Mouse (Mus musculus): ENCODE data around the gene Gm21704. TPM values are rescaled to one million over a fixed set of nuclear protein-coding genes. Genes with fewer than 3 reads are reported as not detected.
"Not testable (repeated sequence)": the region's sequence is repeated elsewhere in the genome, so short reads cannot be mapped to it uniquely, and the experiment has no call there.

Gm21704 gene
- not detected for polyA plus RNA-seq (2012; fragmentation: generic; extraction: Trizol)
- long read RNA-seq, experiment 1 = 0 reads
- long read RNA-seq, experiment 2 = 0 reads

DNA sequence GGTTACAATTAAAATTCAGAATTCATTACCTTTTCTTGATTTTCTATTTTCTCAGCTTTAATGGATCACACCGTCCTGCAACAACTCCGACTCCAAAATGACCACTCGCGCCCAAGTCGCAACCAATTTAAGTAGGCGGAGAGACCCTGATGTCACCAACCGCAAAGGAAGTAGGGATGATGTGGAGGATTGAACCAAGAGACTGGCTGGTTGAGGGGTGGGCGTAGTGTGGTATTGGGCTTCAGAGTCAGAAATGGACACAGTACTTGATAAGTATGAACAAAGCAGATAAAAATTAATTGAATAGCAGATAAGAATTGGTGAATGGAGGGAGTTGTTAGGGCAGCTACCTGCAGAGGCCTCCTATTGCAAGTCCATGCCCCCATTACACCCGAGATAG is at the start of gene Gm21704, which contains the start of gene Gm21708:
TSS of gene Gm21704 (minus strand) at position 101 of the 400 bp plus-strand sequence.
TSS of gene Gm21708 (minus strand) at position 101 of the 400 bp plus-strand sequence.
- not testable (repeated sequence) for H3K36me3 ChIP-seq (ENCODE audit: control insufficient read depth, insufficient read depth); H3K27me3 ChIP-seq (ENCODE audit: control insufficient read depth, insufficient read depth, insufficient read length); H3K79me3 ChIP-seq (ENCODE audit: low read depth); H3K4me3 ChIP-seq (ENCODE audit: insufficient read depth, poor library complexity, severe bottlenecking); H3ac ChIP-seq (ENCODE audit: control insufficient read depth, insufficient read length, low read depth); H3K79me2 ChIP-seq (ENCODE audit: control insufficient read depth, insufficient read depth)

DNA sequence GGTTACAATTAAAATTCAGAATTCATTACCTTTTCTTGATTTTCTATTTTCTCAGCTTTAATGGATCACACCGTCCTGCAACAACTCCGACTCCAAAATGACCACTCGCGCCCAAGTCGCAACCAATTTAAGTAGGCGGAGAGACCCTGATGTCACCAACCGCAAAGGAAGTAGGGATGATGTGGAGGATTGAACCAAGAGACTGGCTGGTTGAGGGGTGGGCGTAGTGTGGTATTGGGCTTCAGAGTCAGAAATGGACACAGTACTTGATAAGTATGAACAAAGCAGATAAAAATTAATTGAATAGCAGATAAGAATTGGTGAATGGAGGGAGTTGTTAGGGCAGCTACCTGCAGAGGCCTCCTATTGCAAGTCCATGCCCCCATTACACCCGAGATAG is 64.7 kb downstream of the Gm21704 start, which contains the start of gene Gm21693:
TSS of gene Gm21693 (minus strand) at position 101 of the 400 bp plus-strand sequence.
- H3ac ChIP-seq (ENCODE audit: control insufficient read depth, insufficient read length, low read depth); H3K79me3 ChIP-seq (ENCODE audit: low read depth); H3K36me3 ChIP-seq (ENCODE audit: control insufficient read depth, insufficient read depth); H3K79me2 ChIP-seq (ENCODE audit: control insufficient read depth, insufficient read depth); H3K4me3 ChIP-seq (ENCODE audit: insufficient read depth, poor library complexity, severe bottlenecking); H3K27me3 ChIP-seq (ENCODE audit: control insufficient read depth, insufficient read depth, insufficient read length): not testable (repeated sequence)

DNA sequence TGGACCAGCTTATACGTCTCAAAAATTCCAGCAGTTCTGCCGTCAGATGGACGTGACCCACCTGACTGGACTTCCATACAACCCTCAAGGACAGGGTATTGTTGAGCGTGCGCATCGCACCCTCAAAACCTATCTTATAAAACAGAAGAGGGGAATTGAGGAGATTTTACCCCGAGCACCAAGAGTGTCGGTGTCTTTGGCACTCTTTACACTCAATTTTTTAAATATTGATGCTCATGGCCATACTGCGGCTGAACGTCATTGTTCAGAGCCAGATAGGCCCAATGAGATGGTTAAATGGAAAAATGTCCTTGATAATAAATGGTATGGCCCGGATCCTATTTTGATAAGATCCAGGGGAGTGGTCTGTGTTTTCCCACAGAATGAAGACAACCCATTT is 69.3 kb downstream of the Gm21704 start:
- H3K27me3 ChIP-seq (ENCODE audit: control insufficient read depth, insufficient read depth, insufficient read length); H3K79me2 ChIP-seq (ENCODE audit: control insufficient read depth, insufficient read depth); H3ac ChIP-seq (ENCODE audit: control insufficient read depth, insufficient read length, low read depth); H3K4me3 ChIP-seq (ENCODE audit: insufficient read depth, poor library complexity, severe bottlenecking); H3K79me3 ChIP-seq (ENCODE audit: low read depth); H3K36me3 ChIP-seq (ENCODE audit: control insufficient read depth, insufficient read depth): not testable (repeated sequence)

Other genes starting within 250 kb of the Gm21704 start
- not detected for gene Gm21677, start 103.7 kb downstream of the Gm21704 start, polyA plus RNA-seq (2012; fragmentation: generic; extraction: Trizol)
- gene Gm21693, start 64.8 kb downstream of the Gm21704 start, polyA plus RNA-seq (2012; fragmentation: generic; extraction: Trizol) = not detected
- gene Gm21708, start within 50 bp of the Gm21704 start, polyA plus RNA-seq (2012; fragmentation: generic; extraction: Trizol) = not detected

Measured in C2C12 (cell line).